Mouse (Mus musculus): ENCODE results near the gene Asb13. TPM values are rescaled to one million over a fixed set of nuclear protein-coding genes. Genes with fewer than 3 reads are reported as not detected.

Gene Asb13
- polyA plus RNA-seq (2012; rRNA removed) = 15.4 and 16.6 TPM in 2 replicates

GRCm38 (mm10) chr13:3633895-3634811 lies at the start of gene Asb13:
Gene Asb13 (plus strand): TSS chr13:3634032.

GRCm38 (mm10) chr13:3610795-3611438 lies 22.9 kb upstream of the Asb13 start, which contains the start of gene Fam208b:
Gene Fam208b (minus strand): TSS chr13:3611108.

Other genes with a start within 250 kb of the Asb13 start
- 151 and 206 TPM in 2 replicates for gene Gdi2, start 96.0 kb upstream of the Asb13 start, polyA plus RNA-seq (2012; rRNA removed)
- gene Fam208b, start 22.9 kb upstream of the Asb13 start, polyA plus RNA-seq (2012; rRNA removed) = 1.7 and 2.2 TPM in 2 replicates
- 0.83 and 1.5 TPM in 2 replicates for gene Calml3, start 170.3 kb downstream of the Asb13 start, polyA plus RNA-seq (2012; rRNA removed)
- not detected in 2 replicates for gene Calm4, start 203.7 kb downstream of the Asb13 start, polyA plus RNA-seq (2012; rRNA removed)
- gene Calm5, start 220.1 kb downstream of the Asb13 start, polyA plus RNA-seq (2012; rRNA removed) = not detected in 2 replicates

All from ovary, adult 2 months (tissue).